Mouse (Mus musculus) small intestine, adult 2 months (tissue): ENCODE data around the gene Gm43191.

Experiments
- CTCF ChIP-seq: fragments of 200-500 bp; IDR thresholded peaks from 2 replicates; pipeline ENCODE4 v1.5.1; 2012; ENCODE audit warnings: low read depth, mild to moderate bottlenecking, control low read depth, inconsistent platforms, low read length, moderate library complexity, mixed read lengths; ENCODE audit not compliant: insufficient replicate concordance, insufficient read length; ENCODE audit errors: extremely low read depth
- POLR2A ChIP-seq: fragments of 200-500 bp; IDR thresholded peaks from 2 replicates; pipeline ENCODE4 v1.6.1; 2012; ENCODE audit warnings: low read depth, mild to moderate bottlenecking, control low read depth, inconsistent platforms, low read length, moderate library complexity

GRCm38 (mm10) chr3:116648805-116649204, 32.3 kb downstream of the Gm43191 start:
- no peak for TF ChIP-seq CTCF
- no peak for TF ChIP-seq POLR2A
